Mouse (Mus musculus): ENCODE measurements around the gene Zmynd11. TPM values are rescaled to one million over a fixed set of nuclear protein-coding genes. Genes with fewer than 3 reads are reported as not detected.

Gene Zmynd11
- polyA plus RNA-seq, 1 experiment, result 12.8 TPM

- no peak overlapping the region for H3K27ac ChIP-seq (ENCODE audit: insufficient read depth, low read depth, low read length)
- WGBS, result 71% methylated on average over 1 of the region's 1 CpGs
- TF ChIP-seq POLR2A (IDR thresholded peaks at IDR 0.05; ENCODE audit: low read depth, low read length), result no peak
- no peak for TF ChIP-seq CTCF (IDR thresholded peaks at IDR 0.05; ENCODE audit: extremely low read depth, insufficient read length, insufficient replicate concordance, low read depth, low read length)
- H3K27me3 ChIP-seq (ENCODE audit: control insufficient read depth, insufficient read depth, low read length), result no peaks in the 10 kb centered on the region
- H3K4me3 ChIP-seq (ENCODE audit: low read depth, low read length), result no peak overlapping the region
- H3K4me1 ChIP-seq (ENCODE audit: control insufficient read depth, insufficient read depth, insufficient read length, low read length), result no peaks in the 10 kb centered on the region
- H3K36me3 ChIP-seq (ENCODE audit: control insufficient read depth, insufficient read depth, low read length), result no peaks in the 10 kb centered on the region
Measured at GRCm38 (mm10) chr13:9660711-9661110, 104.4 kb downstream of the Zmynd11 start.

- no peaks in the 10 kb centered on the region for H3K4me1 ChIP-seq (ENCODE audit: control insufficient read depth, insufficient read depth, insufficient read length, low read length)
- 91% methylated on average over 6 of the region's 6 CpGs for WGBS
- no peaks in the 10 kb centered on the region for H3K36me3 ChIP-seq (ENCODE audit: control insufficient read depth, insufficient read depth, low read length)
- no peaks in the 10 kb centered on the region for H3K27me3 ChIP-seq (ENCODE audit: control insufficient read depth, insufficient read depth, low read length)
- no peak for TF ChIP-seq POLR2A (IDR thresholded peaks at IDR 0.05; ENCODE audit: low read depth, low read length)
- no peak for TF ChIP-seq CTCF (IDR thresholded peaks at IDR 0.05; ENCODE audit: extremely low read depth, insufficient read length, insufficient replicate concordance, low read depth, low read length)
- no peak overlapping the region for H3K4me3 ChIP-seq (ENCODE audit: low read depth, low read length)
- no peak overlapping the region for H3K27ac ChIP-seq (ENCODE audit: insufficient read depth, low read depth, low read length)
Measured at GRCm38 (mm10) chr13:9656613-9657012, 108.5 kb downstream of the Zmynd11 start.

GRCm38 (mm10) chr13:9653018-9653417 is 112.1 kb downstream of the Zmynd11 start:
- H3K27me3 ChIP-seq (ENCODE audit: control insufficient read depth, insufficient read depth, low read length), result no peaks in the 10 kb centered on the region
- no peak overlapping the region for H3K27ac ChIP-seq (ENCODE audit: insufficient read depth, low read depth, low read length)
- no peak for TF ChIP-seq POLR2A (IDR thresholded peaks at IDR 0.05; ENCODE audit: low read depth, low read length)
- TF ChIP-seq CTCF (IDR thresholded peaks at IDR 0.05; ENCODE audit: extremely low read depth, insufficient read length, insufficient replicate concordance, low read depth, low read length), result no peak
- H3K36me3 ChIP-seq (ENCODE audit: control insufficient read depth, insufficient read depth, low read length), result no peaks in the 10 kb centered on the region
- 78% methylated on average over 3 of the region's 3 CpGs for WGBS
- no peak overlapping the region for H3K4me3 ChIP-seq (ENCODE audit: low read depth, low read length)
- no peaks in the 10 kb centered on the region for H3K4me1 ChIP-seq (ENCODE audit: control insufficient read depth, insufficient read depth, insufficient read length, low read length)

- TF ChIP-seq POLR2A (IDR thresholded peaks at IDR 0.05; ENCODE audit: low read depth, low read length), result no peak
- no peak for TF ChIP-seq CTCF (IDR thresholded peaks at IDR 0.05; ENCODE audit: extremely low read depth, insufficient read length, insufficient replicate concordance, low read depth, low read length)
- Histone ChIP-seq H3K27ac (ENCODE audit: insufficient read depth, low read depth, low read length) (no peak overlapping the region), H3K4me1 (ENCODE audit: control insufficient read depth, insufficient read depth, insufficient read length, low read length) (no peaks in the 10 kb centered on the region), H3K4me3 (ENCODE audit: low read depth, low read length) (no peak overlapping the region), H3K27me3 (ENCODE audit: control insufficient read depth, insufficient read depth, low read length) (no peaks in the 10 kb centered on the region), H3K36me3 (ENCODE audit: control insufficient read depth, insufficient read depth, low read length) (no peaks in the 10 kb centered on the region)
Measured at GRCm38 (mm10) chr13:9650580-9650979, 114.5 kb downstream of the Zmynd11 start.

GRCm38 (mm10) chr13:9649894-9650293 is 115.2 kb downstream of the Zmynd11 start:
- Histone ChIP-seq H3K4me1 (ENCODE audit: control insufficient read depth, insufficient read depth, insufficient read length, low read length) (no peaks in the 10 kb centered on the region), H3K27me3 (ENCODE audit: control insufficient read depth, insufficient read depth, low read length) (no peaks in the 10 kb centered on the region), H3K27ac (ENCODE audit: insufficient read depth, low read depth, low read length) (no peak overlapping the region), H3K4me3 (ENCODE audit: low read depth, low read length) (no peak overlapping the region), H3K36me3 (ENCODE audit: control insufficient read depth, insufficient read depth, low read length) (no peaks in the 10 kb centered on the region)
- WGBS, result 78% methylated on average over 1 of the region's 1 CpGs
- TF ChIP-seq CTCF (IDR thresholded peaks at IDR 0.05; ENCODE audit: extremely low read depth, insufficient read length, insufficient replicate concordance, low read depth, low read length) (no peak), POLR2A (IDR thresholded peaks at IDR 0.05; ENCODE audit: low read depth, low read length) (no peak)

- Histone ChIP-seq H3K27ac (ENCODE audit: insufficient read depth, low read depth, low read length) (no peak overlapping the region), H3K4me1 (ENCODE audit: control insufficient read depth, insufficient read depth, insufficient read length, low read length) (no peaks in the 10 kb centered on the region), H3K4me3 (ENCODE audit: low read depth, low read length) (no peak overlapping the region), H3K36me3 (ENCODE audit: control insufficient read depth, insufficient read depth, low read length) (no peaks in the 10 kb centered on the region), H3K27me3 (ENCODE audit: control insufficient read depth, insufficient read depth, low read length) (no peaks in the 10 kb centered on the region)
- 94% methylated on average over 13 of the region's 13 CpGs for WGBS
- TF ChIP-seq POLR2A (IDR thresholded peaks at IDR 0.05; ENCODE audit: low read depth, low read length), result no peak
- no peak for TF ChIP-seq CTCF (IDR thresholded peaks at IDR 0.05; ENCODE audit: extremely low read depth, insufficient read length, insufficient replicate concordance, low read depth, low read length)
Measured at GRCm38 (mm10) chr13:9648716-9649115, 116.4 kb downstream of the Zmynd11 start.

- Histone ChIP-seq H3K27ac (ENCODE audit: insufficient read depth, low read depth, low read length) (no peak overlapping the region), H3K36me3 (ENCODE audit: control insufficient read depth, insufficient read depth, low read length) (no peaks in the 10 kb centered on the region), H3K27me3 (ENCODE audit: control insufficient read depth, insufficient read depth, low read length) (no peaks in the 10 kb centered on the region), H3K4me1 (ENCODE audit: control insufficient read depth, insufficient read depth, insufficient read length, low read length) (no peaks in the 10 kb centered on the region), H3K4me3 (ENCODE audit: low read depth, low read length) (no peak overlapping the region)
- 50% methylated on average over 3 of the region's 3 CpGs for WGBS
- TF ChIP-seq POLR2A (IDR thresholded peaks at IDR 0.05; ENCODE audit: low read depth, low read length), result no peak
- TF ChIP-seq CTCF (IDR thresholded peaks at IDR 0.05; ENCODE audit: extremely low read depth, insufficient read length, insufficient replicate concordance, low read depth, low read length), result no peak
Measured at GRCm38 (mm10) chr13:9637949-9638348, 127.2 kb downstream of the Zmynd11 start.

GRCm38 (mm10) chr13:9636505-9636904 is 128.6 kb downstream of the Zmynd11 start:
- TF ChIP-seq POLR2A (IDR thresholded peaks at IDR 0.05; ENCODE audit: low read depth, low read length) (no peak), CTCF (IDR thresholded peaks at IDR 0.05; ENCODE audit: extremely low read depth, insufficient read length, insufficient replicate concordance, low read depth, low read length) (no peak)
- 62% methylated on average over 4 of the region's 4 CpGs for WGBS

More at GRCm38 (mm10) chr13:9636505-9636904, 128.6 kb downstream of the Zmynd11 start:
- Histone ChIP-seq H3K27ac (ENCODE audit: insufficient read depth, low read depth, low read length) (no peak overlapping the region), H3K36me3 (ENCODE audit: control insufficient read depth, insufficient read depth, low read length) (no peaks in the 10 kb centered on the region; the same call in 1 of the 2 replicates), H3K27me3 (ENCODE audit: control insufficient read depth, insufficient read depth, low read length) (no peaks in the 10 kb centered on the region), H3K4me3 (ENCODE audit: low read depth, low read length) (no peak overlapping the region), H3K4me1 (ENCODE audit: control insufficient read depth, insufficient read depth, insufficient read length, low read length) (no peaks in the 10 kb centered on the region)
